Mouse (Mus musculus): Measurements from ENCODE around the gene 4933416C03Rik.

DNA sequence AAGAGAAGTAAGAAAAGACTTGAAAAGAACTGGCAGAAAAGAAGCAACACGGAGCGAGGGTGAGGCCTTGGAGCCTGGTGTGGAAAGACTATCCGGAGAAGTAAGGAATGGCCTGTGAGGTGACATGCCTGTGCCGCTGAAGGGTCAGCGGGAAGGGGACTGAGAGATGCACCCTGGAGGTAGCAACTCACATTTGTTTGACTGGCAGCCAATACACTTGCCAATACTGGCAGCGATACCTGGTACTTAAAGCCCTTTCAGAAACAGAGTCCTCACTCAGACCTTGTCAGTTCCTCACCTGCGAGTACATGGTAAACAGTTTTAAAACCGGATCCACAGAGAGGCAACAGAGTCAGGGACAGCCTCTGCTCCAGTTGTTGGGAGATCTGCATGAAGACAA, 26.5 kb upstream of the 4933416C03Rik start:
- no peak for TF ChIP-seq CTCF (IDR thresholded peaks at IDR 0.05; ENCODE audit: low read depth, low read length)
- no peak for TF ChIP-seq TAL1 (conservative IDR thresholded peaks at IDR 0.05; ENCODE audit: low read depth, low read length)
- no peak for TF ChIP-seq GATA1 (IDR thresholded peaks at IDR 0.05; ENCODE audit: borderline replicate concordance, low read length)
- TF ChIP-seq POLR2AphosphoS5 (IDR thresholded peaks at IDR 0.05; ENCODE audit: insufficient replicate concordance, low read depth, low read length): no peak
- no peak for TF ChIP-seq GATA2 (IDR thresholded peaks at IDR 0.05; ENCODE audit: borderline replicate concordance, low read depth, low read length)

All from G1E (cell line).